Mouse (Mus musculus): ENCODE data around the gene Hist1h2an. TPM values are rescaled to one million over a fixed set of nuclear protein-coding genes. Genes with fewer than 3 reads are reported as not detected.

Gene Hist1h2an
- polyA plus RNA-seq (2014; fragmentation: Illumina TruSeq; extraction: RNeasy Lipid Tissue Mini Kit (QIAGEN cat#74804); ENCODE audit: insufficient read depth, low read depth, low replicate concordance): not detected

GRCm38 (mm10) chr13:21786899-21787629 lies at the start of gene Hist1h2an, which contains the start of gene Hist1h2bp:
TSS of gene Hist1h2an (minus strand) at chr13:21787218.
TSS of gene Hist1h2bp (plus strand) at chr13:21787461.

GRCm38 (mm10) chr13:21833461-21833860 lies 46.4 kb upstream of the Hist1h2an start, which contains the start of the genes Hist1h2ap and Hist1h2br:
TSS of gene Hist1h2ap (minus strand) at chr13:21833507.
TSS of gene Hist1h2br (plus strand) at chr13:21833743.

GRCm38 (mm10) chr13:21831418-21832394 lies 44.7 kb upstream of the Hist1h2an start, which contains the start of gene Hist1h4n:
TSS of gene Hist1h4n (minus strand) at chr13:21832196.

GRCm38 (mm10) chr13:21811539-21811938 lies 24.5 kb upstream of the Hist1h2an start, which contains the start of gene Hist1h4m:
TSS of gene Hist1h4m (plus strand) at chr13:21811746.

GRCm38 (mm10) chr13:21810073-21810472 lies 23.1 kb upstream of the Hist1h2an start, which contains the start of the genes Hist1h2bq and Hist1h2ao:
TSS of gene Hist1h2bq (minus strand) at chr13:21810197.
TSS of gene Hist1h2ao (plus strand) at chr13:21810465.

GRCm38 (mm10) chr13:21783255-21783617 lies 3.8 kb downstream of the Hist1h2an start, which contains the start of gene Hist1h3i:
TSS of gene Hist1h3i (minus strand) at chr13:21783370.

GRCm38 (mm10) chr13:21779767-21780731 lies 7.0 kb downstream of the Hist1h2an start, which contains the start of gene Hist1h1b:
TSS of gene Hist1h1b (minus strand) at chr13:21780625.

GRCm38 (mm10) chr13:21753524-21754285 lies 33.3 kb downstream of the Hist1h2an start, which contains the start of the genes Hist1h2ak and Hist1h2bn:
TSS of gene Hist1h2ak (minus strand) at chr13:21753827.
TSS of gene Hist1h2bn (plus strand) at chr13:21754123.

GRCm38 (mm10) chr13:21750159-21751017 lies 36.6 kb downstream of the Hist1h2an start, which contains the start of gene Hist1h4k:
TSS of gene Hist1h4k (minus strand) at chr13:21750505.

Other genes with a start within 250 kb of the Hist1h2an start
- gene Olfr1366, start 244.4 kb downstream of the Hist1h2an start, polyA plus RNA-seq (2014; fragmentation: Illumina TruSeq; extraction: RNeasy Lipid Tissue Mini Kit (QIAGEN cat#74804); ENCODE audit: insufficient read depth, low read depth, low replicate concordance): not detected
- gene Olfr1535, start 227.3 kb downstream of the Hist1h2an start, polyA plus RNA-seq (2014; fragmentation: Illumina TruSeq; extraction: RNeasy Lipid Tissue Mini Kit (QIAGEN cat#74804); ENCODE audit: insufficient read depth, low read depth, low replicate concordance): not detected
- not detected for gene Olfr1364, start 205.5 kb downstream of the Hist1h2an start, polyA plus RNA-seq (2014; fragmentation: Illumina TruSeq; extraction: RNeasy Lipid Tissue Mini Kit (QIAGEN cat#74804); ENCODE audit: insufficient read depth, low read depth, low replicate concordance)
- not detected for gene Olfr1362, start 173.2 kb downstream of the Hist1h2an start, polyA plus RNA-seq (2014; fragmentation: Illumina TruSeq; extraction: RNeasy Lipid Tissue Mini Kit (QIAGEN cat#74804); ENCODE audit: insufficient read depth, low read depth, low replicate concordance)
- not detected for gene Olfr11, start 144.7 kb downstream of the Hist1h2an start, polyA plus RNA-seq (2014; fragmentation: Illumina TruSeq; extraction: RNeasy Lipid Tissue Mini Kit (QIAGEN cat#74804); ENCODE audit: insufficient read depth, low read depth, low replicate concordance)
- gene Olfr1361, start 123.8 kb downstream of the Hist1h2an start, polyA plus RNA-seq (2014; fragmentation: Illumina TruSeq; extraction: RNeasy Lipid Tissue Mini Kit (QIAGEN cat#74804); ENCODE audit: insufficient read depth, low read depth, low replicate concordance): not detected
- not detected for gene Olfr1360, start 109.8 kb downstream of the Hist1h2an start, polyA plus RNA-seq (2014; fragmentation: Illumina TruSeq; extraction: RNeasy Lipid Tissue Mini Kit (QIAGEN cat#74804); ENCODE audit: insufficient read depth, low read depth, low replicate concordance)
- gene Olfr1359, start 89.1 kb downstream of the Hist1h2an start, polyA plus RNA-seq (2014; fragmentation: Illumina TruSeq; extraction: RNeasy Lipid Tissue Mini Kit (QIAGEN cat#74804); ENCODE audit: insufficient read depth, low read depth, low replicate concordance): not detected
- not detected for gene Hist1h2bl, start 71.1 kb downstream of the Hist1h2an start, polyA plus RNA-seq (2014; fragmentation: Illumina TruSeq; extraction: RNeasy Lipid Tissue Mini Kit (QIAGEN cat#74804); ENCODE audit: insufficient read depth, low read depth, low replicate concordance)
- gene Hist1h2ai, start 70.8 kb downstream of the Hist1h2an start, polyA plus RNA-seq (2014; fragmentation: Illumina TruSeq; extraction: RNeasy Lipid Tissue Mini Kit (QIAGEN cat#74804); ENCODE audit: insufficient read depth, low read depth, low replicate concordance): not detected
- gene Hist1h3h, start 69.6 kb downstream of the Hist1h2an start, polyA plus RNA-seq (2014; fragmentation: Illumina TruSeq; extraction: RNeasy Lipid Tissue Mini Kit (QIAGEN cat#74804); ENCODE audit: insufficient read depth, low read depth, low replicate concordance): not detected
- gene Hist1h2bm, start 65.2 kb downstream of the Hist1h2an start, polyA plus RNA-seq (2014; fragmentation: Illumina TruSeq; extraction: RNeasy Lipid Tissue Mini Kit (QIAGEN cat#74804); ENCODE audit: insufficient read depth, low read depth, low replicate concordance): not detected
- not detected for gene Hist1h4j, start 52.2 kb downstream of the Hist1h2an start, polyA plus RNA-seq (2014; fragmentation: Illumina TruSeq; extraction: RNeasy Lipid Tissue Mini Kit (QIAGEN cat#74804); ENCODE audit: insufficient read depth, low read depth, low replicate concordance)
- not detected for gene Hist1h4k, start 36.7 kb downstream of the Hist1h2an start, polyA plus RNA-seq (2014; fragmentation: Illumina TruSeq; extraction: RNeasy Lipid Tissue Mini Kit (QIAGEN cat#74804); ENCODE audit: insufficient read depth, low read depth, low replicate concordance)
- not detected for gene Hist1h2ak, start 33.4 kb downstream of the Hist1h2an start, polyA plus RNA-seq (2014; fragmentation: Illumina TruSeq; extraction: RNeasy Lipid Tissue Mini Kit (QIAGEN cat#74804); ENCODE audit: insufficient read depth, low read depth, low replicate concordance)
- not detected for gene Hist1h2bn, start 33.1 kb downstream of the Hist1h2an start, polyA plus RNA-seq (2014; fragmentation: Illumina TruSeq; extraction: RNeasy Lipid Tissue Mini Kit (QIAGEN cat#74804); ENCODE audit: insufficient read depth, low read depth, low replicate concordance)
- not detected for gene Hist1h1b, start 6.6 kb downstream of the Hist1h2an start, polyA plus RNA-seq (2014; fragmentation: Illumina TruSeq; extraction: RNeasy Lipid Tissue Mini Kit (QIAGEN cat#74804); ENCODE audit: insufficient read depth, low read depth, low replicate concordance)
- gene Hist1h3i, start 3.8 kb downstream of the Hist1h2an start, polyA plus RNA-seq (2014; fragmentation: Illumina TruSeq; extraction: RNeasy Lipid Tissue Mini Kit (QIAGEN cat#74804); ENCODE audit: insufficient read depth, low read depth, low replicate concordance): not detected
- not detected for gene Hist1h2bp, start 243 bp upstream of the Hist1h2an start, polyA plus RNA-seq (2014; fragmentation: Illumina TruSeq; extraction: RNeasy Lipid Tissue Mini Kit (QIAGEN cat#74804); ENCODE audit: insufficient read depth, low read depth, low replicate concordance)
- gene Hist1h2bq, start 23.0 kb upstream of the Hist1h2an start, polyA plus RNA-seq (2014; fragmentation: Illumina TruSeq; extraction: RNeasy Lipid Tissue Mini Kit (QIAGEN cat#74804); ENCODE audit: insufficient read depth, low read depth, low replicate concordance): 0.42 TPM
- gene Hist1h2ao, start 23.2 kb upstream of the Hist1h2an start, polyA plus RNA-seq (2014; fragmentation: Illumina TruSeq; extraction: RNeasy Lipid Tissue Mini Kit (QIAGEN cat#74804); ENCODE audit: insufficient read depth, low read depth, low replicate concordance): not detected
- 1.4 TPM for gene Hist1h4m, start 24.5 kb upstream of the Hist1h2an start, polyA plus RNA-seq (2014; fragmentation: Illumina TruSeq; extraction: RNeasy Lipid Tissue Mini Kit (QIAGEN cat#74804); ENCODE audit: insufficient read depth, low read depth, low replicate concordance)
- gene Hist1h4n, start 45.0 kb upstream of the Hist1h2an start, polyA plus RNA-seq (2014; fragmentation: Illumina TruSeq; extraction: RNeasy Lipid Tissue Mini Kit (QIAGEN cat#74804); ENCODE audit: insufficient read depth, low read depth, low replicate concordance): 1.0 TPM
- not detected for gene Hist1h2ap, start 46.3 kb upstream of the Hist1h2an start, polyA plus RNA-seq (2014; fragmentation: Illumina TruSeq; extraction: RNeasy Lipid Tissue Mini Kit (QIAGEN cat#74804); ENCODE audit: insufficient read depth, low read depth, low replicate concordance)
- not detected for gene Hist1h2br, start 46.5 kb upstream of the Hist1h2an start, polyA plus RNA-seq (2014; fragmentation: Illumina TruSeq; extraction: RNeasy Lipid Tissue Mini Kit (QIAGEN cat#74804); ENCODE audit: insufficient read depth, low read depth, low replicate concordance)
- gene Zfp184, start 157.9 kb upstream of the Hist1h2an start, polyA plus RNA-seq (2014; fragmentation: Illumina TruSeq; extraction: RNeasy Lipid Tissue Mini Kit (QIAGEN cat#74804); ENCODE audit: insufficient read depth, low read depth, low replicate concordance): 1.2 TPM
- not detected for gene Pom121l2, start 194.0 kb upstream of the Hist1h2an start, polyA plus RNA-seq (2014; fragmentation: Illumina TruSeq; extraction: RNeasy Lipid Tissue Mini Kit (QIAGEN cat#74804); ENCODE audit: insufficient read depth, low read depth, low replicate concordance)
- not detected for gene Prss16, start 222.5 kb upstream of the Hist1h2an start, polyA plus RNA-seq (2014; fragmentation: Illumina TruSeq; extraction: RNeasy Lipid Tissue Mini Kit (QIAGEN cat#74804); ENCODE audit: insufficient read depth, low read depth, low replicate concordance)
- not detected for gene Hist1h2ah, start 248.3 kb upstream of the Hist1h2an start, polyA plus RNA-seq (2014; fragmentation: Illumina TruSeq; extraction: RNeasy Lipid Tissue Mini Kit (QIAGEN cat#74804); ENCODE audit: insufficient read depth, low read depth, low replicate concordance)
- not detected for gene Hist1h2bk, start 248.7 kb upstream of the Hist1h2an start, polyA plus RNA-seq (2014; fragmentation: Illumina TruSeq; extraction: RNeasy Lipid Tissue Mini Kit (QIAGEN cat#74804); ENCODE audit: insufficient read depth, low read depth, low replicate concordance)